Mouse (Mus musculus) brown adipose tissue, adult 24 weeks (tissue): Measurements from ENCODE around the gene Myo1e. TPM values are rescaled to one million over a fixed set of nuclear protein-coding genes. Genes with fewer than 3 reads are reported as not detected.

Experiments
- H3K27ac ChIP-seq: fragments of 200-500 bp; replicated peaks from 2 replicates; pipeline ENCODE4 v1.5.1; 2012; ENCODE audit warnings: low read depth, mild to moderate bottlenecking, low read length
- H3K4me1 ChIP-seq: fragments of 200-500 bp; 2 replicates; pipeline ENCODE4 v1.6.1; 2012; ENCODE audit warnings: low read length, mixed read lengths; ENCODE audit not compliant: control insufficient read depth, insufficient read depth, insufficient read length
- H3K4me3 ChIP-seq: fragments of 200-500 bp; 2 replicates; pipeline ENCODE4 v1.5.1; 2012; ENCODE audit warnings: low read depth, mild to moderate bottlenecking, low read length, moderate library complexity; ENCODE audit not compliant: insufficient read depth
- polyA plus RNA-seq: library from polyadenylated mRNA; stranded (reverse); fragments of >200 nt; gene quantifications from 2 replicates; pipeline ENCODE4 v1.2.4, GENCODE M21; 2012; ENCODE audit not compliant: missing spikeins, insufficient read depth, insufficient read length

Gene Myo1e
- polyA plus RNA-seq, 1 experiment = 2.0 TPM

DNA sequence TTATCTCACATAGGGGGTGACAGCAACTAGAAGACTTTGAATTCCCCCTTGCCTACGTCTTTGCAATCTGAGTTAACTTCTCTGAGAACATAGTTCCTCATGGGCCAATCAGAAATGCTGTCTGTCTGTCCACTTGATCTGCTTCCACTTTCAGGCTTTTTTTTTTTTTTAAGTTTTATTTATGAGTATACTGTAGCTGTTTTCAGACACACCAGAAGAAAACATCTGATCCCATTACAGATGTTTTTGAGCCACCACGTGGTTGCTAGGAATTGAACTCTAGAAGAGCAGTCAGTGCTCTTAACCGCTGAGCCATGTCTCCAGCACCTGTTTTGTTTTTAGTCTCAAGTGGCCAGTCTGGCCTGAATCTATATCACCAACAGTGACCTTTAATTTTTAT lies 32.1 kb downstream of the Myo1e start:
- Histone ChIP-seq H3K4me1 (peaks cover 19% of the 10 kb centered on the region), H3K4me3 (no peak overlapping the region), H3K27ac (no peak overlapping the region)

DNA sequence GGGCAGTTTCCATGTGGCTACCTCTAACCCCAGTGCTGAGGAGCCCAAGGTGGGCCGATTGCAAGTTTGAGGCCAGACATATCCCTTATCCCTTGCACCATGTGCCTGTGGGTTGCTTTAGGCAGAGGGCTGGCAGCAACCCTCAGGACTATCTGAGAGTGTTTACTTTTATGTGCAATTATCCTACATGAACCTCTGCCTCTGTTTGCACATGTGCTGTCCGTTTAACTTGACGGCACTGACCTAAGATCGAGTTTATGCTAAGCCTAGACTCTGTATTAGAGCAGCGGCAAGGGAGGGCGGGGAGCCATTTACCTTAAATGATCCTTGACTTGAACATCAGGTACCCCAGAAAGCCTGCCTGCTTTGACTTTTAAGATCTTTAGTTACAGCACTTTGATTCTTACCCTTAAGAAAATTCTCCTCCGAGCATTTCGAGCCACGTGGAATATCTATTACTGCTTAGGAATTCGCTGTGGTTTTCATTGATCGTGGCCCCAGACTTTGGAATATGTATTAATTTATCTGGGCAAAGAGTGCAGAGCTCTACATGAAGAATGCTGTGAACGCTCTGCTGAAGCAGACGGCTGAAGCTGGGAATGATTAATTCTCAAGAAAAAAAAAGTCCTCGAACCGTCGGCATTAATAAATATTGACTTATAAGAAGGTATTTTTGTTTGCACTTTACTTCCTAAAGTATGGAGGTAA lies 33.7 kb downstream of the Myo1e start:
- Histone ChIP-seq H3K27ac (no peak overlapping the region), H3K4me3 (no peak overlapping the region), H3K4me1 (peaks cover 19% of the 10 kb centered on the region)

DNA sequence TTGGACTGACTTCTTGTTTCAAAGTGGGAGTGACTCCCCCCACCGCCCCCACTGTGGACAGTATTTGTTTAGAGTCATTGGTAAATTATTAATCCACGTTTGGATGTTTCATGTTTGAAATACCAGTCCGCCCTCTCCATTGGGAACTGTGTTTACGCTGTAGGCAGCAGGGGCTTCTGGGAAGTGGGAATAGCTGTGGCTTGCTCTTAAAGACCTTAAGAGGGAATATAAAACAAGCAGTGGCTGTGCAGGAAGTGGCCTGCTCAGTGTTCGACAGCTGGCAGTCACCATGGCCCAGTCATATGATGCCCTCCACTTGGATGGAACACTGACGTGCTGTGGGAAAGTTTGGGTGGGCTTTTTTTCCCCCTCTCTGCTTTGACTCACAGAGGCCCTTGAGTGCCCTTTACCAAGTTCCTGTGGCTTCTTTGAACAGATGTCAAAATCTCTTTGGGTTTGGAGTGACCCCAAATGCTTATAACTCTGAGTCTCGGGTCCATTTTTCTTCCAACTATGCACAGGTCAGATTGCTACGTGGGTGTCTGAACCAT lies 34.3 kb downstream of the Myo1e start:
- H3K4me3 ChIP-seq = no peak overlapping the region
- H3K27ac ChIP-seq = no peak overlapping the region
- peaks cover 19% of the 10 kb centered on the region for H3K4me1 ChIP-seq

DNA sequence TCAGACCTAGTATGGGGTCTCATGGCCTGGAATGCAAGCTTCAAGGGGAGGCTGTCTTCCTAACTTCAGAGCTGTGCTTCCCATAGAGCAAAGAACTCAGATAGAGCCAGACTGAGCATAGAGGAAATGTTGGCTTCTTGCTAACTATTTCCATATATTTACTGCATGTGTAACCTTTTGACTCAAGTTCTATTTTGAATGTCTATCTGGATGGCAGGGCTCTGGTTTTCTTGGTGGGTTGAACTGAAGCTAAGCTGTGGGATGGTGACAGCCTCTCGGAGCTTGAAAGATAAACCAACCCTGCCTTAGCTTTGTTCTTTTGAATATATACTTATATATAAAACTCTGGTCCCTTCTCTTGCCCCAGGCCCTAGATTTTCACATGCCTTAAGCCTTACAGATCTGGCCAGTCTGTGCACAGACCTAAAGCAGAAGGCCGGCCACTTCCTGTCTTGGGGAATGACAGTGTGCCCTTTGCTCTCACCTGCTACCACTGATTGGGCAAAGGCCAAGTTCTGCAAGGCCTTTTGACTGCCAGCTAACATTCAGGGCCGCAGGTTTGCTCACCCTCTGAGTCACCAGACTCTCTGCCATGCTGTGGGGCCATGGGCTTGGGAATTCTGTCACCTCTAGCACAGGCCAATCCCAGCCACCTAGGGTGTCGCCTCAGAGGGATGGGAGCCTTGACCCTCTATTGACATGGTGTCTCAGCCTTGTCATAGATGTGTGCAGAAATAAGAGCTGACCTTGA lies 35.1 kb downstream of the Myo1e start:
- Histone ChIP-seq H3K27ac (no peak overlapping the region), H3K4me3 (no peak overlapping the region), H3K4me1 (peaks cover 17% of the 10 kb centered on the region)

DNA sequence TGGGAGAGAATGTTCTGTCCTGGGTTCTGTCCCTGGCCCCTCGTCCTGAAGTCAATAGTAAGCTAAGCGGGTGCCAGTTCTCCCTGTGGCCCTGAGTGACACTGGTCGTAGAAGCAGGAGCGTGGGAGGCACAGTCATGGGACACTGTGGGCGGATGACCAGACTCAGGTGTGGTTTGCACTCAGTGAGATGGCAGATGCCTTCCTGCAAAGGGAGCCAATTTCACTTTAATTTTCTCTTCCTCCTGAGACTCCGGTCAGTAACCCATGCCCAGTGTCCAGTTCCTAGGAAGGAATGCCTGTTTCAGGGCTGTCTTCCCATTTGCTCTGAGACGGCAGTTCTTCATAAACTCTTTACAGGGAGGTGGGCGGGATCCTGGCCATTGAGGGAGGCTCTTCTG lies 36.1 kb downstream of the Myo1e start:
- no peak overlapping the region for H3K27ac ChIP-seq

DNA sequence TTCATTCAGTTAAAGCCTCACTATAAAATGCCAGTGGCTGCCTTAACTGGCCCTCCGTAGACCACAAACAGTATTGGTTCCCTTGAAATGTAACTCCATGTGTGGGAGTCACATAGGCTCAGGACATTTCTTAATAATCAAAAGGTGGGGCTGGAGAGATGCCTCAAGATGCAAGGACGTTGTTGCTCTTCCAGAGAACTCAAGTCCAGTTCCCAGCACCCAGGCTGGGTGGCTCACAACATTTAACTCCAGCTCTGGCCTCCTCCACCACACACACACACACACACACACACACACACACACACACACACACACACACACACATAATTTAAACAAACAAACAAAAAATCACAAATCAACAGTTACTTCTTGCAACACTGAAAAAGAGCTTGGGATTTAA lies 36.6 kb downstream of the Myo1e start:
- Histone ChIP-seq H3K4me1 (peaks cover 15% of the 10 kb centered on the region), H3K27ac (no peak overlapping the region), H3K4me3 (no peak overlapping the region)

More for the DNA sequence above, 36.1 kb downstream of the Myo1e start:
- Histone ChIP-seq H3K4me3 (no peak overlapping the region), H3K4me1 (peaks cover 14% of the 10 kb centered on the region)

DNA sequence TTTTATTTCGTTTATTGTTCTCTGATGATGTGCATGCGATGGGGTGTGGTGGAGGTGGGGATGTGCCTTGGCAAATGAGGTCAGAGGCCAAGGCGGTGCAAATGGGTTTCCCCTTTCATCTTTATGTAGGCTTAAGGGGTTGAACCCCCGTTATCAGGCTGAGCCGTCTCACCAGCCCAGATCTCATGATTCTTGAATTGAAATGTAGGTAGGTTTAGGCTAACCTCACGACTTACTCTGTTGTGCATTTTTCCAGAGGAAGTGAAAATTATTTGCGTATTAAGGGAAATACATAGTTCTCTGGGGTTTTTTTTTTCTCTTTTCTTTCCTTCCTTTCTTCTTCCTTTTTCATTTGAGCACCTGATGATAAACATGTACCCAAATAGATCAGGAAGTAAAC lies 37.0 kb downstream of the Myo1e start:
- no peak overlapping the region for H3K27ac ChIP-seq
- peaks cover 19% of the 10 kb centered on the region for H3K4me1 ChIP-seq
- no peak overlapping the region for H3K4me3 ChIP-seq

DNA sequence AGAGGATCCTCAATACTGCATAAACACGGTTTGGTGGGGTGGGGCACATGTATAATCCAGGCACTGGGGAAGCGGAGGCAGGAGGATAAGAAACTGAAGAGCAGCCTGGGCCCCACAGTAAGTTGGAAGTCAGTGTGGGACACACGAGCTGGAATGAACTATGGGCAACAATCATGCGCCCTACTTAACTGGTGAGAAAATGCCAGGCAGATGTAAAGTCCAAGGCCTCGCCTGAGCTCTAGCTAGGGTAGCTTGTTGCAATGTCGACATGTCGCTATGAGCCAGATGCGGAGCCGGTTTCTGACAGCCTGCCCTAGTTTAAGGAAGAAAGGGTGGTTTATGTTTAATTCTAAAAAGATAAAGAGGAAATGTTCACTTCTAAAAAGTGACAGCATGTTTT lies 37.9 kb downstream of the Myo1e start:
- H3K4me3 ChIP-seq = no peak overlapping the region
- peaks cover 26% of the 10 kb centered on the region for H3K4me1 ChIP-seq
- H3K27ac ChIP-seq = no peak overlapping the region

DNA sequence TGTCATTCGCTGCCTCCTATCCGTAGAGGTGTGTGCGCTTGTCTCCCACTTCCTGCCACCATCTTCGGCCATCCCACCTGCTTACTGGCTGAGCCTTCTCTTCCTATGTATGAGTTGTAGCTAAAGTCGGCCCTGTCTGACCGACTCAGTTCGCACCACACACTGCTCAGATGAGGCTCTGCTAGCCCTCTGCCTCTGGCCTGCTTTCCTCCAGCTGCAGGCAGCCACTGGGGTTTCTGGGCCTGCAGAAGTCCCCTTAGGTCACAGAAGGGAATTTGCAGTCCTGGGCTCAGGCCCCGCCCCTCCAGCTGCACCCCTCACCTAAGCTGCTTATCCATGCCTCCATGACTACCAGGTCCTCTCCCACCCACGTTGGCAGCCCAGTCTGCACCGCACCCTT lies 39.3 kb downstream of the Myo1e start:
- Histone ChIP-seq H3K4me1 (peaks cover 28% of the 10 kb centered on the region), H3K4me3 (no peak overlapping the region), H3K27ac (no peak overlapping the region)

DNA sequence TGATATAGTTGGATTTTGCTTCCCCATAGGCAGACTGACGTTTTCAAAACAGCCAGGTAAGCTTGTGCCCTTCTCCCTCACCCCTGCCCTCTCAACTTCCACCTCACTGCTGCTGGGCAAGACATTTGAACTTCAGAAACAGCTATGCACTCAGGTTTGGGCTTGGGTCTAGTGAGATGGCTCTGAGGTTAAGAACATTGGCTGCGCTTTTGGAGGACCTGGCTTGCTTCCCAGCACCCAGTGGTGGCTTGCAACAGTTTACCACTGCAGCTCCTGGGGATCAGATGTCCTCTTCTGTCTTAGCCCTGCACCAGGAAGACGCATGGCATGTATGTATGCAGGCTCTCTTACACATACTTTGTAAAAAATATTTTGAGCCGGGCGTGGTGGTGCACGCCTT lies 40.9 kb downstream of the Myo1e start:
- H3K4me3 ChIP-seq = no peak overlapping the region
- no peak overlapping the region for H3K27ac ChIP-seq
- H3K4me1 ChIP-seq = peaks cover 22% of the 10 kb centered on the region

DNA sequence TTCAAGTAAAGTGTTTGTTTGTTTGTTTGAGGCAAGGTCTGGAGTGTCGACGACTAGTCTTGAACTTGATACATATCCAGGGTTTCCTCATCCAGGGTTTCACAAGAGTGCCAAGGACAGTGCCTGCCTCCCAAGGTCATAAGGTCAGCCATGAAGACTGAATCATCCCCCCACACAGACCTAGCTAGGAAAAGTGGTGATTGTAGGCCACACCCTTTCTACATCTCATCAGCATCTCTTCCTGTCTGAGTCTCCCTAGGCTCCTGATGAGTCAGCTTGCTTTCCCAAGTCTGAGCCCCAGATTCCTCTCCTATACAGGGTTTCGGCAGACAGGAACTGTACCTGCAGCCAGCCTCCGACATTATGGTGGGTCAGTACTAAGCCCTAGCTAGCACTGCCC lies 41.7 kb downstream of the Myo1e start:
- H3K4me3 ChIP-seq = no peak overlapping the region
- H3K27ac ChIP-seq = no peak overlapping the region
- peaks cover 22% of the 10 kb centered on the region for H3K4me1 ChIP-seq

DNA sequence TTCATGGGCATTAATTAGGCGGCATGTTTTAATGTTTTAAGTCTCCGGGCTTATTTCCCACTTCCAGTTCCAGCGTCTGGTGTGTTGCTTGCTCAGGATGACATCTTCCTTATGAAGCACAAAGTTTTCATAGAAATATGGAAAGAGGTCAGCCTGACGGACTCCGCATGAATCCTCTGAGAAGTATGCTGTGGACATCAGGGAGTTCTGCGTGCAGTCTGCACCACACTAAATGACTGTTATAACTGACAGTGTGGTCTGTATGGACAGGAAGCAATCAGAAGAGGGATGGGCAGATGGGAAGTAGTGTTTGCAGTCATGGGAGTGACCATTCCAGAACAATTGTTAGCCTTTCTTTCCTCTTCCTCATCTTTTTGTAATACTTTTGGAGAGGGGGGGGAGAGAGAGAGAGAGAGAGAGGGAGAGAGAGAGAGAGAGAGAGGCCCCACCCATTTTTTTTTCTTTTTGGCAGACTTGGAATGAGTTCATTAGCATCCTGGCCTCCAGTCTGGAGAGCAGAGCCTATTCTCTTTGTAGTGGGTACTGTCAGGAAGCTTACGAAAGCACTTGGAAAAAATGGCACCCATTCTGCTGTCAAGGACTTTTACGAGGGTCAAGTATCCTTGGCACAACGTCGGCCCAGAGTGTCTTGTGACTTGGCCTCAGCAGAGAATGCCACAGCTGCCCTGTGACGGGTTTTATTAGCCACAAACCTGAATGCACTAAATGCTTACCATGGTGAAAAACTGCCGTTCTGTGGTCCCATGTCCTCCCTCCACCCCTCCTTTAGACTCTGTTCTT lies 42.9 kb downstream of the Myo1e start:
- Histone ChIP-seq H3K4me1 (peaks cover 28% of the 10 kb centered on the region), H3K4me3 (no peak overlapping the region), H3K27ac (peak overlapping the region; percentile 59)

DNA sequence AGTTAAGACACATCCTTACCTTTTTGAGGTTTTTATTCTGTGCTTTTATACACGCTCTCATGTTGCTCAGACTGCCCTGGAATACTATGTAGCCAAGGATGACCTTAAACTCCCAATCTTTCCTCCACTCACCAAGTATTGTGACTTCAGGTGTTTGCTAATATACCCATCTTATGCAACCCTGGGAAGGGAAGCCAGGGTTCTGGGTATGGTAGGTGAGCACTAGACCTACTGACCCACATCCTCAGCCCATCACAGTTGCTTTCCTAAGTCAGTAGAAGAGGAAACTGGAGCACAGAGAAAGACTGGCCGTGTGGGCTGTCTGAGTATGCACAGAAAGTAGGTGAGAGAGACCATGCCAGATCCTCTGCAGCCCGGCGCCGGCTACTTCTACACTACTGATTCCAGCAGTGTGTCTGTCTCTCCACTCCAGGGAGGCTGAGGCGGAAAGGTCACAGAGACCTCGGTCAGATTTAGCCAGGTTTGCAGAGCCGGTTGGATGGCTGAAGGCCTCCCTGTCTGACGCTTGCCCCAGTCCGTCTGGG lies 44.4 kb downstream of the Myo1e start:
- Histone ChIP-seq H3K4me1 (peaks cover 32% of the 10 kb centered on the region), H3K27ac (0 out of 2 replicates have a peak overlapping the region, but pooled peaks have one; percentile 16)

DNA sequence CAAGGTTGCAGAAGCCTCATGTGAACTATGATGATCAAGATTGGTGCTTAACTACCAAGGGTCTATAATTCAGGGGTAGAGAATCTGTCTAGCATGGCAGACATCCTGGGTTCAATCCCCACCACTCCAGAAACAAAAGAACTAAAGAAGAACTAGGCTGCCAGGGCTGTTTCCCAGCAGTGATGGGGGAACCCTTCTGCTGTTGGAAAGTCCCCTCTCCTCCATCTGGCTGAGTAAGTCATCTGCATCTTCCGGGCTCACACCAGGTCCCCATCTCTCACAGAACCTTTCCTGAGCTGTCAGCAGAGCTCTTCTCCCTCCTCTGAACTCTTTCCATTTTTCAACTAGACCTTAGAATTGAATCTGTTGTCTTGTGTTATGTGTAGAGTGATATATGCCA lies 45.9 kb downstream of the Myo1e start:
- peaks cover 44% of the 10 kb centered on the region for H3K4me1 ChIP-seq
- no peak overlapping the region for H3K4me3 ChIP-seq
- no peak overlapping the region for H3K27ac ChIP-seq

More for the DNA sequence above, 44.4 kb downstream of the Myo1e start:
- no peak overlapping the region for H3K4me3 ChIP-seq

DNA sequence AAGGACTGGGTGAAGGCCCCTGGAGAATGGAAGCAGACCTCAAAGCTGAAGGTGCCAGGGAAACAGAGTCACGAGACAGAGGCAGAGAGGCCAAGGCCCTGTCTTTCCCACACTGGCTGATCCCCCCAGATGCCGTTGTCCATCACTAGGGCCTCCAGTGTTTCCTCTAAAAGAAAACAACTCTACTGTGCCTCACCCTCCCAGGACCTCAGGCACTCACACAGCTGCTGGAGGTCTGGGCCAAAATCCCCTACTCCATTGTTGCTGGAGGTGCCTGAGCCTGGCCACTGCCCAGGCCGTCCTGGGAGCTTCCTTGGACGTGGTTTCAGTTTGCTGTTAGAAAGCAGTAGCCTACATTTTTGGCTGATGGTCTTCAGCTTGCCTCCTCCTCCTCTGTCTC lies 47.9 kb downstream of the Myo1e start:
- peaks cover 48% of the 10 kb centered on the region for H3K4me1 ChIP-seq
- no peak overlapping the region for H3K27ac ChIP-seq
- H3K4me3 ChIP-seq = no peak overlapping the region
